Mouse (Mus musculus) Patski (cell line): ENCODE results near the gene A130010J15Rik. TPM values are rescaled to one million over a fixed set of nuclear protein-coding genes. Genes with fewer than 3 reads are reported as not detected.

Experiments used
- ATAC-seq: fragments of 100-300 bp; one replicate; pipeline ENCODE4 v1.8.0; 2021
- CTCF ChIA-PET: fragments of 350-600 bp; sonication (Branson Sonifier 250); formaldehyde crosslinking; loops from one replicate; lab custom pipeline; 2022; ENCODE audit warnings: inconsistent platforms; lab: Charles Lee
- POLR2A ChIA-PET: fragments of 350-600 bp; sonication (Branson Sonifier 250); formaldehyde crosslinking; loops from one replicate; lab custom pipeline; 2022; ENCODE audit warnings: antibody characterized with exemption, inconsistent platforms; lab: Charles Lee
- DNase-seq: peaks from one replicate; pipeline ENCODE4 v3.0.0-alpha.2; 2011; ENCODE audit warnings: low read depth, low spot score
- H3K27me3 ChIP-seq: fragments of 371-371 bp; one replicate; pipeline ENCODE4 v1.5.1; 2021
- CTCF ChIP-seq: fragments of 100-300 bp; IDR thresholded peaks from one replicate; pipeline ENCODE4 v1.5.1; 2021
- in situ Hi-C: fragments of 300-500 bp; cut with MboI; formaldehyde crosslinking; loops from 3 replicates; pipeline ENCODE4 v1.11.1; 2018; ENCODE audit warnings: low pct_unique_long_range_greater_than_20kb, mixed read lengths
- polyA plus RNA-seq: library from polyadenylated mRNA; unstranded; gene quantifications from one replicate; pipeline ENCODE4 v1.2.3, GENCODE M21; 2021

Gene A130010J15Rik
- polyA plus RNA-seq, 1 experiment from 2014 or later, result 7.3 TPM

DNA sequence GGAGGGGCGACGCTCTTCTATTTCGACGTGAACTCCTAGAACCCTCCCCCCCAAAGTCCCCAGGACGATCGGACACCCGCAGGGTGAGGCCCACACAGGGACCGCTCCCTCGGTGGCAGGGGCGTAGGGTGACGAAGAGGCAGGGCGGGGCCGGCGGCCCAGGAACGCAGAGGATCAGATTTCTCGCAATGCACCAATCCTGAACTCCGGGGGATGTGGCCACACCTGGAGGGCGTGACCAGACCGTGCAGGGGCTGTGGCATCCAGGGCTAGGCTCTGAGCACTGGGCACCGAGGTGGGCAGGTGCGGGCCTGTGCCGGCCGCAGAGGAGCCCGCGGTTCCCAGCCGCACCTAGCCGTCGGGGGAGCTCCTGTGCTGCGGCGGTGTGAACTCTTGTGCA is 15.0 kb upstream of the A130010J15Rik start, which contains the start of gene Irf6:
Irf6 (plus strand) TSS at position 240 of the 400 bp plus-strand sequence.
- in situ Hi-C loops, result no loop called here
- CTCF ChIA-PET, result interaction anchor here (1.7 kb wide), 1 partner anchor 23 kb away, joined by 5 read pairs; the partner anchor contains the start of gene Diexf
- no peaks in the 10 kb centered on the region for H3K27me3 ChIP-seq
- TF ChIP-seq CTCF, result no peak
- POLR2A ChIA-PET, result no interaction called here
- DNase-seq (no peak), ATAC-seq (no peak)

DNA sequence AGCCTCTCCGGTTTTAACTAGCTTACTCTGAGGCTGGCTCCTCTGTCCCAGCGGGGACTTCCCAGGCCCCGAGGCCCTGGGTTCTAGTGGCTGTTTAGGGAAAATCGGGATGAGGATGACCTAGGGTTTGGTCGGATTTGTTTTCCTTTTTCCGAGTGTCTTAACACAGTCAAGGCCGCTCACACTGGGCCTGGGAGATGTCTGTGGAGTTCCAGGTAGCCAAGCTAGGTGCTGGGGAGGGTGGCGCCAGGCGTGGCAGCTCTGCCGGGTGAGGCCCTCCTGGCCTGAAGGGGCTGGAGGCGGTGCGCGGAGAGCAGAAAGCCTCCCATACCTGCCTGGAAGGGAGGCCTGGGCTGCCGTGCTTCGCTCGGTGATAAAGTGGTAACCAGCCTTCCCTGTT is 14.3 kb upstream of the A130010J15Rik start:
- TF ChIP-seq CTCF, result no peak
- ChIA-PET CTCF (interaction anchor here (1.7 kb wide), 1 partner anchor 23 kb away, joined by 5 read pairs; the partner anchor contains the start of gene Diexf), POLR2A (no interaction called here)
- no peaks in the 10 kb centered on the region for H3K27me3 ChIP-seq
- DNase-seq (no peak), ATAC-seq (no peak)
- in situ Hi-C loops, result no loop called here

DNA sequence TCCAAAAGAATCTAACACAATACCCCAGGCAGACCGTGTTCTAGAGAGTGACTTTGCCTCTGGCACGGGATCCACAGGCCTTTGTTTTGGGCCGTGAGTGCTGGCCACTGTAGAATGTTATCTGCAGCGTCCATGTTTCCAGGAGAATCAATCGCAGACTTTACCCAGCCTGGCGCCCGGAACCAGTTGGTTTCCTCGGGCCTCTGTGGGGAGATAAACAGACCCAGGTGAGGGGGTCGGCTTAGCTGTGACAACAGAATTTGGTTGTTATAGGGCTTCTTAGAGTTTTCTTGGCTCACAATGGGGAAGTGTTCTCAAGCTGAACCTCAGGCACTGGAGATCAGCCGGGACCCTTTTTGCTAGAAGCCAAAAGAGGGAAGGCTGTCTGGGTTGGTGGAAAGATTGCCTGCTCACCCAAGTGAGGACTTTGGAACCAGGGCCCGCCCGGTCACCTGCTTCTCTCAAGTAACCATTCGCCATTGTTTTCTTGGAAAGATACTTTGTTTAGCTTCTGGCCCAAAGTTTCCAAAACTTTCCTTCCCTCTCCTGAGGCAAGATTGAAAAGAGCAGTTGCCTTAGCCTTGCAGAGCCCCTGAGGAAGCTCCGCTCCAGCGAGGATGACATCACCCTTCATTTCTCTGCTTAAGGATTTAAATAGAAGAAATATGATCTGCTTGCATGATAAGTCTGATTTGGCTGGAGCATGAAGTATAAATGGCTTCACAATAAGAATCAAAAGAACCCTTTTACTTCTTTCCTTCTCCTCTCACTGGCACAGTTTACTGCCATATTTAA is 11.3 kb upstream of the A130010J15Rik start:
- in situ Hi-C loops, result no loop called here
- no peak for TF ChIP-seq CTCF
- ATAC-seq (peak; percentile 72), DNase-seq (peak; percentile 71)
- ChIA-PET POLR2A (no interaction called here), CTCF (interaction anchor here (1.3 kb wide), 1 partner anchor 9 kb away, joined by 4 read pairs; no protein-coding TSS in a partner anchor)
- H3K27me3 ChIP-seq, result no peaks in the 10 kb centered on the region

DNA sequence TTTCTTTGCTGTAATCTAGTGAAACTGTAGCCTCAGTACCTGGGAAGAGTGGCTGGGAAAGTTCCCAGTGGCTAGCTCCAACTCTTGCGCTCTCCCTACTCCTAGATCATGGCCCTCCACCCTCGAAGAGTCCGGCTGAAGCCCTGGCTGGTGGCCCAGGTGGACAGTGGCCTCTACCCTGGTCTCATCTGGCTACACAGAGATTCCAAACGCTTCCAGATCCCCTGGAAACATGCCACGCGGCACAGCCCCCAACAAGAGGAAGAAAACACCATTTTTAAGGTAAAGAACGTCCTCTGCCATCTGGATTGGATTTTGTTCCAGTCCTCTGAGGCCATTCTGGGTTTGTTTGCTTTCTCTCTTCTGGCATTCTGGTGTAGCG is 10.7 kb upstream of the A130010J15Rik start:
- no peaks in the 10 kb centered on the region for H3K27me3 ChIP-seq
- in situ Hi-C loops, result no loop called here
- ChIA-PET CTCF (interaction anchor here (1.3 kb wide), 1 partner anchor 9 kb away, joined by 4 read pairs; no protein-coding TSS in a partner anchor), POLR2A (no interaction called here)
- ATAC-seq, result peak; percentile 6
- TF ChIP-seq CTCF, result no peak
- DNase-seq, result no peak

DNA sequence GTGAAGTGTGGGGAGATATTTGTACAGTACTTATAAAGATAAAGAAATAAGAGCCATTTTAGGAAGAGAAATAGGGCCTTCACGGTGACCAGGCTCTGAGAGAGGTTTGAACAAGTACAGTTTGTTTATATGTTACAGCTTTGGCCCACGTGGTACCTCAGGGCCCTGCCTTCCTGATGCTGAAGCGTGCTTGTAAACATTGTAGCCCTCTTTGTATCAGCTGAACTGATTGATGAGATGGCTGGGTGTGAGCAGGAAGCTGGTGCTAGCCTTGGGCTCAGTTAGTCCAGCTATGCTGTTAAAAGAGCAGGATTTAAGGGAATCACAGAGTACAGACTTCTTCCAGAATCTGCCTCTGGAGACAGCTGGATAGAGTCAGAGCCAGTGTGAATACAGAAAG is 8.7 kb upstream of the A130010J15Rik start:
- TF ChIP-seq CTCF, result no peak
- in situ Hi-C loops, result no loop called here
- H3K27me3 ChIP-seq, result no peaks in the 10 kb centered on the region
- ATAC-seq (no peak), DNase-seq (no peak)
- ChIA-PET CTCF (interaction anchor here (1.5 to 1.8 kb wide), 2 partner anchors 10 to 11 kb away, joined by 4 to 5 read pairs; no protein-coding TSS in a partner anchor), POLR2A (no interaction called here)

DNA sequence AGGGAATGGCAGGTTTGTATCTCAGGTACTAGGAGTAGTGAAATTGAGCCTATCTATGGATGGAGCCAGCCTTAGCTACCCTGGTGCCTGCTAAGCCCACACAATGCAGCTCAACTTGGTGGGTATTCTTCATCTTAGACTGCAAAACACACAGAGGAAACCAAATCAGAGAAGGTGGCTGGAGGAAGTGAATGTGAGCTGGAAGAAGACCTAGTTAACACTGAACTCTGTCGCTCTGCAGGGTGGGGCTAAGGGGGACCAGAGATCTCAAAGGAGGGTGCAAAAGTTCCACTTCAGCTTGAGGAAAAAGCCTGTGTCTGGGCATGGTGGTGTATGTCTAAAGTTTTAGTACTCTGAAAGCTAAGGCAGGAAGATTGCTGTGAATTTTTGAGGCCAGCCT is 8.2 kb upstream of the A130010J15Rik start:
- no peak for TF ChIP-seq CTCF
- ATAC-seq (no peak), DNase-seq (no peak)
- in situ Hi-C loops, result no loop called here
- no peaks in the 10 kb centered on the region for H3K27me3 ChIP-seq
- POLR2A ChIA-PET, result no interaction called here
- CTCF ChIA-PET, result interaction anchor here (1.6 to 1.8 kb wide), 2 partner anchors 10 to 16 kb away, joined by 3 to 4 read pairs; no protein-coding TSS in a partner anchor

DNA sequence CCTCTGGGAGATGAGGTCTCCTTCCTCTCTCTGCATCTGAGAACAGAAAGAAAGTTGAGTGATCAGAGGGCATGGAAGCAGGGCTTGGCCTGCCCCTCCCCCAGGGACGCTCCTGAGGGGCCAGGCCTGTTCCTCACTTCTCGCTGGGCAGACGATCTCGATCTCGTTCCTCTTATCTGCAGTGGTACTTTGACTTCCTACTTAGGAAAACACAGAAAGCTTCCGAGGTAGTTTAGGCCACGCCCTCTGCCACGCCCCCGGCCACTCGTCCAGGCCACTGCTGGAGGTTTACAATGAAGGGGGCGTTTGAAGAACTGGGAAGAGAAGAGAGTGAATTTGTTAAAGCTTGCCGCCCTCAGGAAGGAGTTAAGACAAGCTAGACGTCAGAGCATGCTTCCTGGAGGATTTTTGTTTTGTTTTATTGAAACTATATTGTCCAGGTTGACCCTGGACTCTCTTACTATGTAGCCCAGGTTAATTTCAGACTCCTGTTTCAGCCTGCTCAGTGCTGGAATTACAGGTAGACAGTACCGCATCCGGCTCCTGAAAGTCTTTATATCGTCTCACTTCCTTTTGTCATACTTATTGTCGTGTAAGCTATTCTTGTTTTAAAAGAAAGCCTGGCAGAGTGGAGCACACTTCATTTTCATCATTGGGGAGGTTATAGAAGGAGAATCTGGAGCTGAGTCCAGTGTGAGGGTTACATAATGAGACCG is 7.4 kb upstream of the A130010J15Rik start:
- no peak for TF ChIP-seq CTCF
- CTCF ChIA-PET, result interaction anchor here (1.3 to 1.8 kb wide), 3 partner anchors 11 to 30 kb away, joined by 3 to 5 read pairs (median 4); partner anchors contain the start of gene Diexf
- H3K27me3 ChIP-seq, result no peaks in the 10 kb centered on the region
- ATAC-seq (no peak), DNase-seq (no peak)
- POLR2A ChIA-PET, result interaction anchor here (1.0 kb wide), 1 partner anchor 123 kb away, joined by 3 read pairs; no protein-coding TSS in a partner anchor
- in situ Hi-C loops, result no loop called here

DNA sequence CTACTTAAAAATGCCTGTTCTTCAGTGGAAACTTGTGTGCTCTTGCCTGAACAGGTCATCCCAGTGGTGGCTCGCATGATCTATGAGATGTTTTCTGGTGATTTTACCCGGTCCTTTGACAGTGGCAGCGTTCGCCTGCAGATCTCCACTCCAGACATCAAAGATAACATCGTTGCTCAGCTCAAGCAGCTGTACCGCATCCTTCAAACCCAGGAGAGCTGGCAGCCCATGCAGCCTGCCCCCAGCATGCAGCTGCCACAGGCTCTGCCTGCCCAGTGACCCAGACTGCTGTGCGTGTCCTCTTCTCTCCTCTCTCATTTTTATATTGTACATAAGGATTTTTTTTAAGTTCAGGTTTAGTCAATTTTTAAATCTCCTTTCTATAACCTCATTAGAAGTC is 1.4 kb downstream of the A130010J15Rik start:
- no peaks in the 10 kb centered on the region for H3K27me3 ChIP-seq
- DNase-seq (no peak), ATAC-seq (no peak)
- no peak for TF ChIP-seq CTCF
- ChIA-PET POLR2A (no interaction called here), CTCF (interaction anchor here (0.9 to 2.4 kb wide), 3 partner anchors 11 to 42 kb away, joined by 3 to 7 read pairs (median 3); partner anchors contain the start of gene Diexf)
- in situ Hi-C loops, result no loop called here

DNA sequence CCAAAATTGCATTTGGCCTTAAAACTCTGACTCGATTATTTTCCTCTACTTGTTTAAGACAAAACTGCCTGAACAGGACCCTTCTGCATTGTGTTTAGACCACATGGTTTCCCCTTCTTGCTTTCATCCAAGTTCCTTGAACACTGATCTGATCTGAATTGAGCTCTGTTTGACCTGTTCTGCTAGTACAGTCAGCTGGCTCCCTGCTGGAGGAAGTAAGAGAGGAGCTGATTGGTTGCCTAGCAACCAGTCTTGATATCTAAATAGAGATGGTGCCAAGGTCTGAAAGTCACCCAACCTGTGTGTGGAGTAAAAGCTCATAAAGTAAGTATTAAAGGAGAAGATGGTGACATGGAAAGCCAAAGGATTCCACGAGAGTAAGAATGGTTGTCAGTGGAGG is 2.0 kb downstream of the A130010J15Rik start:
- DNase-seq (no peak), ATAC-seq (no peak)
- ChIA-PET CTCF (interaction anchor here (0.9 kb wide), 1 partner anchor 43 kb away, joined by 3 read pairs; no protein-coding TSS in a partner anchor), POLR2A (no interaction called here)
- TF ChIP-seq CTCF, result no peak
- in situ Hi-C loops, result no loop called here
- H3K27me3 ChIP-seq, result no peaks in the 10 kb centered on the region
